Mouse (Mus musculus) neural tube, embryonic 13.5 days (tissue): ENCODE measurements around the gene Sptbn1. TPM values are rescaled to one million over a fixed set of nuclear protein-coding genes. Genes with fewer than 3 reads are reported as not detected.
"Not testable (repeated sequence)": the region's sequence is repeated elsewhere in the genome, so short reads cannot be mapped to it uniquely, and the experiment has no call there.

ENCODE experiments used
- ATAC-seq: fragments of 200-750 bp; cut with Nextera tagmentation; 2 replicates; pipeline ENCODE4 v1.8.0; 2017; ENCODE audit warnings: low read depth, mild to moderate bottlenecking, moderate TSS enrichment, moderate library complexity
- H3K27ac ChIP-seq: fragments of 300-500 bp; sonication (generic); replicated peaks from 2 replicates; pipeline ENCODE4 v1.5.1; 2015; ENCODE audit warnings: moderate library complexity, mild to moderate bottlenecking, inconsistent platforms
- H3K27me3 ChIP-seq: fragments of 300-500 bp; sonication (generic); 2 replicates; pipeline ENCODE4 v1.6.1; 2015; ENCODE audit warnings: mild to moderate bottlenecking, inconsistent platforms
- H3K36me3 ChIP-seq: fragments of 300-500 bp; sonication (generic); 2 replicates; pipeline ENCODE4 v1.6.1; 2015; ENCODE audit warnings: mild to moderate bottlenecking, inconsistent platforms
- H3K4me1 ChIP-seq: fragments of 300-500 bp; sonication (generic); replicated peaks from 2 replicates; pipeline ENCODE4 v1.6.1; 2015; ENCODE audit warnings: inconsistent platforms
- H3K4me2 ChIP-seq: fragments of 300-500 bp; sonication (generic); 2 replicates; pipeline ENCODE4 v1.6.1; 2015; ENCODE audit warnings: inconsistent platforms, mild to moderate bottlenecking, moderate library complexity
- H3K4me3 ChIP-seq: fragments of 300-500 bp; sonication (generic); 2 replicates; pipeline ENCODE4 v1.5.1; 2015; ENCODE audit warnings: mild to moderate bottlenecking, inconsistent platforms
- H3K9ac ChIP-seq: fragments of 300-500 bp; sonication (generic); 2 replicates; pipeline ENCODE4 v1.6.1; 2015; ENCODE audit warnings: moderate library complexity, mild to moderate bottlenecking, inconsistent platforms
- H3K9me3 ChIP-seq: fragments of 300-500 bp; sonication (generic); 2 replicates; pipeline ENCODE4 v1.6.1; 2016; ENCODE audit warnings: inconsistent platforms
- WGBS: fragments of 180-500 bp; shearing (Covaris S2); methylation state at CpG from one replicate; pipeline ENCODE4 v1.1.7; 2015; 5-methylcytosine and 5-hydroxymethylcytosine counted together
- polyA plus RNA-seq: library from polyadenylated mRNA; unstranded; fragments of >200 nt; fragmentation: Nextera tagmentation; extraction: Ambion mirVana; gene quantifications from 2 replicates; pipeline ENCODE4 v1.2.1, GENCODE M21; 2015

Gene Sptbn1
- polyA plus RNA-seq, 1 experiment from 2014 or later = 183 TPM

GRCm38 (mm10) chr11:30268648-30269375, 837 bp upstream of the Sptbn1 start:
- WGBS = 4% methylated on average over 15 of the region's 15 CpGs
- H3K36me3 ChIP-seq = no peaks in the 10 kb centered on the region
- peak overlapping the region; percentile 77 for H3K4me2 ChIP-seq

GRCm38 (mm10) chr11:30267036-30267891, 711 bp downstream of the Sptbn1 start:
- Histone ChIP-seq H3K4me2 (peak overlapping the region; percentile 77), H3K9ac (peak overlapping the region; percentile 99), H3K4me3 (peak overlapping the region; percentile 99), H3K27me3 (no peaks in the 10 kb centered on the region), H3K9me3 (no peaks in the 10 kb centered on the region), H3K4me1 (peaks cover 36% of the 10 kb centered on the region), H3K27ac (peak overlapping the region; percentile 98), H3K36me3 (no peaks in the 10 kb centered on the region)
- under 1% methylated on average over 62 of the region's 69 CpGs for WGBS
- ATAC-seq = peak; percentile 82

More at GRCm38 (mm10) chr11:30268648-30269375, 837 bp upstream of the Sptbn1 start:
- no peaks in the 10 kb centered on the region for H3K9me3 ChIP-seq
- peak; percentile 16 for ATAC-seq
- H3K27me3 ChIP-seq = no peaks in the 10 kb centered on the region
- peak overlapping the region; percentile 73 for H3K9ac ChIP-seq
- H3K4me3 ChIP-seq = peak overlapping the region; percentile 99
- H3K27ac ChIP-seq = peak overlapping the region; percentile 98
- H3K4me1 ChIP-seq = peaks cover 28% of the 10 kb centered on the region

- Histone ChIP-seq H3K27me3 (no peaks in the 10 kb centered on the region), H3K4me2 (peak overlapping the region; percentile 77), H3K4me1 (peaks cover 36% of the 10 kb centered on the region), H3K36me3 (no peaks in the 10 kb centered on the region), H3K27ac (peak overlapping the region; percentile 98), H3K4me3 (peak overlapping the region; percentile 99), H3K9me3 (no peaks in the 10 kb centered on the region), H3K9ac (peak overlapping the region; percentile 99)
- WGBS = 2% methylated on average over 7 of the region's 7 CpGs
- ATAC-seq = peak; percentile 12; the same call in 1 of the 2 replicates
These were observed 1.3 kb downstream of the Sptbn1 start for GRCm38 (mm10) chr11:30266691-30267035.

- Histone ChIP-seq H3K4me1 (peaks cover 36% of the 10 kb centered on the region), H3K4me3 (peak overlapping the region; percentile 99), H3K27me3 (no peaks in the 10 kb centered on the region), H3K9ac (peak overlapping the region; percentile 71), H3K9me3 (no peaks in the 10 kb centered on the region), H3K4me2 (peak overlapping the region; percentile 77), H3K27ac (no peak overlapping the region), H3K36me3 (no peaks in the 10 kb centered on the region)
- no peak for ATAC-seq
- WGBS = 69% methylated on average over 2 of the region's 2 CpGs
These were observed 2.3 kb downstream of the Sptbn1 start for GRCm38 (mm10) chr11:30265666-30266065.

- H3K4me3 ChIP-seq = no peak overlapping the region
- H3K9me3 ChIP-seq = no peaks in the 10 kb centered on the region
- peaks cover 38% of the 10 kb centered on the region for H3K4me1 ChIP-seq
- H3K36me3 ChIP-seq = no peaks in the 10 kb centered on the region
- H3K27me3 ChIP-seq = no peaks in the 10 kb centered on the region
- no peak for ATAC-seq
- no peak overlapping the region for H3K27ac ChIP-seq
- H3K4me2 ChIP-seq = peak overlapping the region; percentile 77
- WGBS = 81% methylated on average over 2 of the region's 2 CpGs
- no peak overlapping the region for H3K9ac ChIP-seq
These were observed 4.3 kb downstream of the Sptbn1 start for GRCm38 (mm10) chr11:30263627-30264026.

GRCm38 (mm10) chr11:30258739-30259350, 9.1 kb downstream of the Sptbn1 start:
- no peak overlapping the region for H3K27ac ChIP-seq
- no peaks in the 10 kb centered on the region for H3K27me3 ChIP-seq
- no peak for ATAC-seq
- WGBS = 82% methylated on average over 6 of the region's 6 CpGs
- no peak overlapping the region for H3K9ac ChIP-seq
- no peaks in the 10 kb centered on the region; the same call in 1 of the 2 replicates for H3K9me3 ChIP-seq
- H3K4me2 ChIP-seq = no peak overlapping the region
- no peak overlapping the region for H3K4me3 ChIP-seq
- H3K4me1 ChIP-seq = peaks cover 29% of the 10 kb centered on the region
- H3K36me3 ChIP-seq = no peaks in the 10 kb centered on the region

GRCm38 (mm10) chr11:30257812-30258211, 10.2 kb downstream of the Sptbn1 start:
- no peak for ATAC-seq
- H3K36me3 ChIP-seq = no peaks in the 10 kb centered on the region
- no peak overlapping the region for H3K27ac ChIP-seq
- 64% methylated on average over 1 of the region's 1 CpGs for WGBS
- no peaks in the 10 kb centered on the region for H3K27me3 ChIP-seq
- H3K9me3 ChIP-seq = no peaks in the 10 kb centered on the region; the same call in 1 of the 2 replicates
- no peak overlapping the region for H3K9ac ChIP-seq
- H3K4me2 ChIP-seq = no peak overlapping the region
- no peak overlapping the region for H3K4me3 ChIP-seq
- peaks cover 21% of the 10 kb centered on the region for H3K4me1 ChIP-seq

GRCm38 (mm10) chr11:30257085-30257484, 10.9 kb downstream of the Sptbn1 start:
- Histone ChIP-seq H3K4me2 (no peak overlapping the region), H3K36me3 (no peaks in the 10 kb centered on the region), H3K9me3 (no peaks in the 10 kb centered on the region; the same call in 1 of the 2 replicates), H3K4me1 (peaks cover 21% of the 10 kb centered on the region), H3K27me3 (no peaks in the 10 kb centered on the region), H3K27ac (no peak overlapping the region), H3K9ac (no peak overlapping the region), H3K4me3 (no peak overlapping the region)
- ATAC-seq = no peak

GRCm38 (mm10) chr11:30256491-30256890, 11.5 kb downstream of the Sptbn1 start:
- Histone ChIP-seq H3K4me3 (no peak overlapping the region), H3K9ac (no peak overlapping the region), H3K4me1 (peaks cover 24% of the 10 kb centered on the region), H3K27me3 (no peaks in the 10 kb centered on the region), H3K36me3 (no peaks in the 10 kb centered on the region), H3K27ac (no peak overlapping the region), H3K4me2 (no peak overlapping the region), H3K9me3 (no peaks in the 10 kb centered on the region; the same call in 1 of the 2 replicates)
- no peak for ATAC-seq
- WGBS = 76% methylated on average over 5 of the region's 5 CpGs

GRCm38 (mm10) chr11:30255211-30255610, 12.8 kb downstream of the Sptbn1 start:
- not testable (repeated sequence) for H3K27ac ChIP-seq, ATAC-seq, H3K9ac ChIP-seq, H3K27me3 ChIP-seq, H3K9me3 ChIP-seq, H3K4me2 ChIP-seq, H3K4me3 ChIP-seq, H3K36me3 ChIP-seq
- peaks cover 28% of the 10 kb centered on the region for H3K4me1 ChIP-seq
- WGBS = 97% methylated on average over 3 of the region's 3 CpGs

- Histone ChIP-seq H3K4me2 (no peak overlapping the region), H3K4me1 (peaks cover 9% of the 10 kb centered on the region), H3K9me3 (no peaks in the 10 kb centered on the region; the same call in 1 of the 2 replicates), H3K27me3 (no peaks in the 10 kb centered on the region), H3K36me3 (no peaks in the 10 kb centered on the region), H3K9ac (no peak overlapping the region), H3K4me3 (no peak overlapping the region), H3K27ac (no peak overlapping the region)
- no peak for ATAC-seq
- WGBS = 90% methylated on average over 11 of the region's 11 CpGs
These were observed 16.6 kb downstream of the Sptbn1 start for GRCm38 (mm10) chr11:30251294-30251904.
